Mouse (Mus musculus): ENCODE data around the gene Slc22a14.
"Not testable (repeated sequence)": the region's sequence is repeated elsewhere in the genome, so short reads cannot be mapped to it uniquely, and the experiment has no call there.

The Slc22a14 gene

DNA sequence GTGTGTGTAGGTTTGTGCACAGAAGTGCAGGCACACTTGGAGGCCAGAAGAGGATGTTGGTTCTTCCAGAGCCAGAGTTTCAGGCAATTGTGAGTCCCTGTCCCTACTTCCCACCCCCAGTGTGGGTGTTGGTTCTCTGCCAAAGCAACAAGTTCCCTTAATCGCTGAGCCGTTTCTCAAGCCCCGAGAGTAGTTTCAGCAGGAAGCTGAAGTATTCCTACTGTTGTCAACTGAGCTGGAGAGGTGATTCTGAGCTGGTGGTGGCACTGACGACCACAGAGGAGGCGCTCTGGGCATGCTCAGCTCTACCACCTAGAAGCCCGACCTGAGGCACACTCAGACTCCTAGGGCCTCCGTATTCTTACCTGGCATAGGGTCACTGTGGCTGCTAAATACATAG, at the start of gene Slc22a14:
Gene Slc22a14, minus strand, starts transcription at position 270 of the 400 bp plus-strand sequence.
- no peak for DNase-seq (ENCODE audit: low spot score)

DNA sequence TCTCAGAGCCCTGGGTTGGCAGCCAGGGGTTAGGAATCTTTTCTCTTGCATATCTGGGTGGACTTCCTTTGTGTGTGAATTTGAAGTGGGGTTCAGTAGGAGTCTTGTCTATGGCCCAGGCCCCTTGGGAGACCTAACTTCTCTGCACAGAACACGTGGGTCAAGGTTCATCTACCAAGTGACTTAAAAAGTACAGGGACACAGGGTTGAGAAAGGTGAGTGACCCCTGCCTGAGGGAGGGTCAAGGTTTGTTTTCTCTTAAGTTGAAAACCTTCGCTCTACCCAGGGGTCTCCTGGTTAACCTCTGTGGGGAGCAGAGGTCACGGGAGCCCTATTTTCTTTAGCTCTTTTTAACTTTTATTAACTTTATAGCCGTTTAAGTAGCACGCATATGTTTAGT, 44.5 kb upstream of the Slc22a14 start:
- DNase-seq (ENCODE audit: low spot score), result no peak

DNA sequence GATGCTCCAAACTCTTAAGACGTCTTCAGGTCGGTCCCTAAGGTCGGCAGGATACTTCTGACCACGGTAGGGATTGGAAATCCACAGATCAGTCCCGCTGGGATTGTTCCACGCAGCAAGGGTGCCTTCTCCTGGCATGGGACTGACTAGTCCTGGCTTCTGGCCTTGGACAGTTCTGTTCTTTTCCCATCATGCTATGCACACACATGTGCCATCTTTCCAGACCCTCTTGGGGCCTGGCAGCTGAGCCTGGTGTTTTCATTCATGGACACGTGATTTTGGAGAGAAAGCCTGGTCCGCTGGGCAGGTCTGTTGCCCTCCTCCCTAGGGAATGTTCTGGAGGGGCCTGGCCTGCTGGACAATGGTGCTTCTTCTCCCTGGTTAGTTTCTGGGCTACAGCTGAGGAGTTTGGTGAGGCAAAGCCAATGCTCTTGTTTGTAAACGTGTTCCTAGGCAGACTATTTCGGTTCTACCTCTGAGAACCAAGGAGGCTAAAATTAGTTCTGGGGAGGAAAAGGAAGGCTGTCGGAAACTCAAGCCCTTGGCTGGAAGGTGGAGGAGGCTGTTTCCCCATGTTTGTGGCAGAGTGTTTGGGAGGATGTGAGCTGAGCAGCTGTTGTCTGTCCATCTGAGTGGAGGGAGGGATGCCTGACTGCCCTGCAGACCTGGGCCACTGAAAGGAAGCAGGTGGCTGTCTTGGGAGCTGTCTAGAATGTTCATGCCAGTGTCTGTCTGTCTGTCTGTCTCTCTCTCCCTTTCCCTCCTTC, 43.7 kb upstream of the Slc22a14 start:
- no peak for DNase-seq (ENCODE audit: low spot score)

DNA sequence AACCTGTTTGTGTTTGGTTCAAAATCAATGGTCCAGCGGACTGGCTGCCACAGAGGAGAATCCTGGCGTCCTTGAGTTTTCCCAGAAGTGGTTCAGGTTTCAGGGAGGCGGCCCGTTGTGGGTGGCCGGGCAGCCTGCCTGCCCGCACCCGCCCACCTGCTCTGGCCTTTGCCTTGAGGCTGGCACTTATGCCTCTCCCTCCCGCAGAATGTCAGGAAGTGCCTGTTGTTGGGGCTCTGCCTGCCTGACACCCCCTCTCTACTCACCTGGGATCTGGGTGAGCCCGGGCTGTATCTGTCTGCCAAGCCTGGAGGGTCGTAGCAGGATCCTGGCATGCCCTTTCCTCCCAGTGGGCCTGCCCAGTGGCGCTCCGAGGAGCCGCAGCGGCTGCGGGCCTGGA, 42.5 kb upstream of the Slc22a14 start:
- DNase-seq (ENCODE audit: low spot score), result no peak

DNA sequence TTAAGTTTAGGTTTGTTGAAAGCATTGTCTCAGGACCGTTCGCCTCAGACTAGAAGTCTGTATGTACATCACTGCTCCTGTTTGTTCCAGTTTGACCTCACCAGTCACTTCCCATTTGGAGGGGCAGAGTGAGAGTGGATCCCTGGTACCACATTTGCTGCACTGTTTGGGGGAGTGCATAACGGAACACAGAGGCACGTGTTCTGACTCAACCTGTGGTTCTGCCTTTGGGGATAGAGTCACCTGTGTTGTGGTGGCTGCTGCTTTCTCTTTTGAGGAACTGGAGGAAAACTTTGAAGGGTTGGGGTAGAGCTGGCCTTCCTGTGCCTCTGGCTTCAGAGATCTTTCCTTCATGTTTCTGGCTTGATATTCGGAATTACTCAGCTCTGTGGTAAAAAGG, 38.7 kb upstream of the Slc22a14 start:
- no peak for DNase-seq (ENCODE audit: low spot score)

DNA sequence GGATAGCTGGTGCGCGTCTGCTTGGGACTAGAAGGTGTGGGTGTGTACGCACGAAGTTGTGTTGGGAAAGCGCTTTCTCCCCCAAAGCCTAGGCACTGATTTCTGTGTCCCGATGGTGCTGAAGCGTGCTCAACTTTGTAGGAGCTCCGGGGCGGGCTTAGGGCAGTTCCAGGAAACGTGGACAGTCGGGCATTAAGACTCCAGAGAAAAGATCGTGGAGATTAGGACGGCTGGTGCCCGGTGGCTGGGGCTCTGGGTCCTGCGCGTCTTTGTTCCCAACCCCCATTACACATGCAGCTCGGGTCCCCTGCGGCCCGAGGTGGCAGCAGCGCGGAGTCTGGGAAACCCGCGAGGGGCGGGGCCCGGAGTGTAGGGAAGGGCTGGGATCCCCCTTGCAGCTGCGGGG, 37.9 kb upstream of the Slc22a14 start:
- no peak for DNase-seq (ENCODE audit: low spot score)

DNA sequence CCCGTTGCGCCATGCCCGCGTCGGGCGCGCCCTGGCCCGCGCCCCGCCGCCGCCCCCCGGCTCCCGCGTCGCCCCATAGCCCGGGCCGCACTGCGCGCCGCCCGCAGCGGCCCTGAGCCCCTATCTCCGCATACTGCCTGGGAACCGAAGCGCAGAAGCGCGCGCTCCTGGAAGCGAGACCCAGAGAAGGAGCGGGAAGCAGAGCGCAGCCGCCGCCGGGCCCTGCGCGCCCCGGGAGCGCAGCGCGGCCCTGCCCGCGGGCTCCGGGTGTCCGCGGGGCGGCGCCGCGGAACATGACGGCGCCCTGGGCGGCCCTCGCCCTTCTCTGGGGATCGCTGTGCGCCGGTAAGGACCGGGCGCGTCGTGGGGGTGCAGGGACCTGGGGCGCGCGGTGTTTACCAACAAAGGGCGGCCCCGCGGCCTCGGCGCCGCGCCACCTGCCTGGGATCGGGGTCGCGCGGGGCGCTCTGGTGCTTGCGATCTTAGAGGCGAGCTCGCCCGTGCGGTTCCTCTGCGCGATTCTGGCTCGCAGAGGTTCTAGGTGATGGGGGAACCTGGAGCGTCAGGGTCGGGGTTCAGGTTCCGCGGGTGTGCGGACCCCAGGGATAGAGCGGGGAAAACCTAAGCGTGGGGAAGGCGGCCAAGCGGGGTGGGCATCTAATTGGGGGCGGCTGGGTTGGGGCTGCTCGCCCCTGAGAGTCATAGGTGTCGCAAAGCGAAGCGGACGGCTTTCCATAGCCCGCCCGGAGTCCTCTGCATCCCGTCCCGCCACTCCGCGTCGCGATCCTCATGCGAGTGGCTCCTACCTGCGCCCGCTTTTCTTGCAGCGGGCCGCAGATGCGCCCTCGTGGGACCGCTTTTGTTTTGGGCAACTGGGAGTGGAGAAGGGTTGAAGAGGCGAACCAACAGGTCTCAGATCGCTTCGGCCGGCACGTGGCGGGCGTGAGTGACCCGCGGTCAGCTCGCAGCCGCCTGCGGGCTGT, 37.2 kb upstream of the Slc22a14 start:
- no peak for DNase-seq (ENCODE audit: low spot score)

DNA sequence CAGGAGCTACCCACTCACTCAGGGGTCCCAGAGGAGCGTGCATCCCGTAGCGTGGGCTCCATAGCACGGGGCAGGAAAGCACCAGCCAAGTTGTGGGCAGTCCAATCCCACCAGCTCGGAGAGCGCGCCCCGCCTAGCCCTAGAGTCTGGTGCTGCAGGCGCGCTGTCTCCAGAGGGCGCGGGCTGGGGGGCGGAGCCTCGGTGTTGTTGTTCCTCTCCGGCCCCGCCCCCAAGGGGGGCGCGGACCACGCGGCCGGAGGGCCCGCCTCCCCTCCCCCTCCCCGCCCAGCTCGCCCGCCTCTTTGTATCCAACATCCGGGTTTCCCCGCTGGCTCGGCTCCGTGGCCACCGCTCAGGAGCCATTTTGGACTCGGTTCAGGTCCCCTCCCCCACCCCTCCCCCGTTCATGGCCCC, 36.5 kb upstream of the Slc22a14 start, which contains the start of gene Acvr2b:
Gene Acvr2b, plus strand, starts transcription at position 318 of the 414 bp plus-strand sequence.
- DNase-seq (ENCODE audit: low spot score), result peak; percentile 52

DNA sequence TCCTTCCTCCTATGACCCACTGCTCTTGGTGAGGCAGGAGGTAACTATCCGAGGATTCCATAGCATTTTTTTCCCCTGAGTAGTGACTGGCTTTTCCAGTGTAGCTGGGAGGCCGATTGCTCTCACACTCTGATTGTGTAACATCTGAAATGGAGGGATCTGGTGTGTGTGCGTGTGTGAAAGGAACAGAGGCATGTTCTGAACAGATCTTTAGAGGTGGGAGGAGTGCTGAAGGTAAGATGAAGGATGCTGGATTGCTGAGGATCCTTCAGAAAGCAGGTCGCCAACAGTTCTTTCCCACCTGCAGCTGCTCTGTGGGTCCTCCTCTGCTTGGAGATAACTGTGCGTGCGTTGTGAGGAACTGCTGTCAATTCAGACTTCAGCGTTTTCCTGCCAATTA, 36.0 kb upstream of the Slc22a14 start:
- no peak for DNase-seq (ENCODE audit: low spot score)

DNA sequence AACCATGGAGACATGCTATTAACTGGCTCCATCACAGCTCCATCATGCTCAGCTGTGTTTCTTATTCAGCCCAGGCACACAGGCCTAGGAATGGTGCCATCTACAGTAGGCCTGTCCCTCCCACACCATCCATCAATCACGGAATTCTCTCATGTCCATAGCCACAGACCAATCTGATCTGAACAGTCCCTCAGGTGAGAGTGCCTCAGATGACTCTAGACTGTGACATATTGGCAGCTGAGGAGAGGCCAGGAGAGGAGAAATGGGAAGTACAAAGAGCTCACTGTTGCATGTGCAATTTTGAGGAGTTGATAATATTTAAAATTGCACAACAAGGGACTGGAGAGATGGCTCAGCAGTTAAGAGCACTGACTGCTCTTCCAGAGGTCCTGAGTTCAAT, 29.5 kb upstream of the Slc22a14 start:
- no peak for DNase-seq (ENCODE audit: low spot score)

DNA sequence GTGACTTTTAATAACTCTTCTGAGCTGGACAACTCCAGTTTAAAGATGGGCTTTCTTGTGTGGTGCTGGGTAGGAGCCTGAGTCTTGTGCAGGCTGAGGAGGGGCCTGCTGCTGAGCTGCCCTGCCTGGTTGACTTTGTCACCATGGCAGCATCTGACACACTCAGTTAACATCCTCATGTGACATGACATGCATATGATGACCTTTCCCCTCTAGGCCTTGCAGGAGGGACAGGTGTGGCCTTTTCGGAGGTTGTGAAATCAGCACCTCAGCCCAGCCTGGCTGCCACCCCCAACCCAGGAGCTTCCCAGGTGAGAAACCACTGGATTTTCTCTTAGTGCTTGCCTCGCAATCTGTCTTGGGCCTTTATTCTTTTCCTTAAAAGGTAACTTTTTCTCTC, 24.9 kb upstream of the Slc22a14 start:
- DNase-seq (ENCODE audit: low spot score), result no peak

DNA sequence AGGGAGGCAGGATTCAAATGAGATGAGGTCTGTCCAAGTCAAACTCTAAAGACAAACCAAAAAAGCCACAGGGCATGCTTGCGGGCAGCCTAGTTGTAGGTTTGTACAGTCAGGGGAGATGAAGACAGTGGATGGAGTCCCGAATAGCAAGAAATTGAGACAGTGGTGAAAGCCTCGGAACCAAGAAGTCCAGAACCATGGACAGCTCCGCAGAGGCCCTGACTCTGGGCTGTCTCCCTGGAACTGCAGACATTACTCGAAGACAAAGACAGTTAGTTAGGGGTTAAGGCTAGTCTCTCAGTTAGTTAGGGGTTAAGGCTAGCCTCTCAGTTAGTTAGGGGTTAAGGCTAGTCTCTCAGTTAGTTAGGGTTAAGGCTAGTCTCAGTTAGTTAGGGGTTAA, 23.6 kb upstream of the Slc22a14 start:
- DNase-seq (ENCODE audit: low spot score), result no peak

DNA sequence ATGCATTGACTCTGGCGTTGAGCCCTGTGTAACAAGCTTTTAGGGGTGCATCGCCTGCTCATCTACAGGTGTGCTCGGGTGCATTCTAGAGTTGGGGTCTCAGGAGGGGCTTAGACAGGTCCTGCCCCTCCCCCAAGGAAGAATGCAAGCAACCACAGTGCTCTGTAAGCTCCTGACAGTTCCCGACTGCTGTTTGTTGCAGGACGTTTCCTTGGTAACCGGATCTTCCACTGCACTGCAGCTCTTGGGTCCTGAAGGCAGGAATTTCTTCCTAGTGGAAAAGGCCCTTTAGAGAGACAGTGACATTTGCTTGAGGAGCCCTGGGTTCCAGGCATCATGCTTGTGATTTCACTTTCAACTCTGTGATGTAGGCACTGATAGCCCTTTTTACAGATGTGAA, 17.2 kb upstream of the Slc22a14 start:
- no peak for DNase-seq (ENCODE audit: low spot score)

DNA sequence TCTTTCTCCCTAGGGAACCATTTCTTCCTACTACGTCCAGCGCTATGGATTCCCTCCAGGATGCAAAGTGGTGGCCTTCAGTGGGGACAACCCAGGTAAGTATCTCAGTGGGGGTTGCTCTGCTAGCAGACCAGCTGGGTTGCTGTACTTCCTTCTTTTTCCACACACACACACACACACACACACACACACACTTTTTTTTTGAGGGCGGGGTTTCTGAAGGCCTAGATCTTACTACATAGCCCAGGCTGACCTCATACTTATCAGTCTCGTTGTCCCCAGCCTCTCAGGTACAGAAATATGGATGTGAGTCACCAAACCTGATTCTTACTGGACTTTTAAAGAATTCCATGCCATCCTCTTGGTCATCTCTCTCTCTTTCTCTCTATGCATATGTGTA, 12.9 kb upstream of the Slc22a14 start:
- DNase-seq (ENCODE audit: low spot score), result no peak

DNA sequence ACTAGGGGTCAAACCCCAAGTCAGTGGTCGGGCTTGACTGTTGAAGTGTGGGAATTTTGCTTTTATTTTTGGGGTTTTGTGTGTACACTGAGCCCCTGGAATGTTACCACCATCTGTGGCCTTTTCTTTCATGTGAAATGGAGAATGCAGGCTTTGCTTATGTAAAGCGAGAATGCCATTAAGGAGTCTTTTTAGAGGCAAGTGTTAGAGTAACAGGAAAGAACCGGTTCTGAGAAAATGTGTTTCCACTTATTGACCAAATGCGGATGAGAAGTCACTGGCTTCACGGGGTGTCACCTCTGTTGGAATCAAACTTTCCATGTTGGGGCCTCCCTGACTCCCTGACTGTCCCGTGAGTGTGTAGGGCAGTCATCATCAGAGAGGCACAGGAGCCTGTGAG, 10.2 kb upstream of the Slc22a14 start:
- no peak for DNase-seq (ENCODE audit: low spot score)

DNA sequence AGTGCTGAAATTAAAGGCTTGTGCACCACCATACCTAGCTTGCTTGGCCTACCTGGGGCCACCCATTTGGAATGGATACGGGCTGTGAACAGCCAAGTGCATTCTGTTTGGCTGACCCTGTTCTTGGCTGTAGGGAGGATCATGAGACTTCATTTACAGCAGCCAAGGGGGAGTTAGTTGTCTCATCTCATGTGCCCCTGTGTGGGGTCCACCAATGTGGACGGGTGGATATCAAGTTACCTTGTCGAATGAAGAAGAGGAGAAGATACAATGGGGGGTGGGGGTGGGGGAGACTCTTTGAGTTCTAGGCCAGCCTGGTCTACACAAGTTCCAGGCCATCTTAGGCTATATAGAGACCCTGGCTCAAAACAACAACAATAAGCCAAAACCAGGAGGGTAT, 9.7 kb upstream of the Slc22a14 start:
- no peak for DNase-seq (ENCODE audit: low spot score)

DNA sequence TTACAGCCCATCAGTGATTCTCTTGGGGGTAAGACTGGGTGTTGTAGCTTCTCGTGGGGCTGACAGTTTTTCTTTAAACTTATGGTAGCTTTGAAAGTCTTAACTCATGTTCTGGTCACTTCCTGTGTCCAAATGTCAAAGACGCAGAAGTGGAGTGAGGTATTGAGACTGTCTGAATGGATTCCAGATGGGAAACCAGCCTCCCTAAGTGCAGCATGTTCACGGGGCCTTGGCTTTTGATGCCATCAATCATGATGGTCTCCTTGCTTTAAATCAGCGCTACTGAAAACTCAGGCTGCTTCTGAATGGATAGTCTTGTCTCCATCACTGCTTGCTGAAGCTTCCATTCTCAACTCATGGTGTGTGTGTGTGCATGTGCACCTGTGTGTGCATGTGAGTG, 5.9 kb upstream of the Slc22a14 start:
- DNase-seq (ENCODE audit: low spot score), result no peak

DNA sequence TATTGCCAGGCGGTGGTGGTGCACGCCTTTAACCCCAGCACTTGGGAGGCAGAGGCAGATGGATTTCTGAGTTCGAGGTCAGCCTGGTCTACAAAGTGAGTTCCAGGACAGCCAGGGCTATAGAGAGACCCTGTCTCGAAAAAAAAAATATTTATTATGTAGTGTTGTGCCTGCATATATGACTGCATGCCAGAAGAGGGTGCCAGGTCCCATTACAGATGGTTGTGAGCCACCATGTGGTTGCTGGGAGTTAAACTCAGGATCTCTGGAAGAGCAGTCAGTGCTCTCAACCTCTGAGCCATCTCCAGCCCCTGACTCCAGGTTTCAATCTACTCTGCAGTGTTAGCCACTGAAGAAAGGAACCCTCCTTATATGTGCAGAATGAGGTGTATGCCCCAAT, 5.4 kb upstream of the Slc22a14 start:
- not testable (repeated sequence) for DNase-seq (ENCODE audit: low spot score)

DNA sequence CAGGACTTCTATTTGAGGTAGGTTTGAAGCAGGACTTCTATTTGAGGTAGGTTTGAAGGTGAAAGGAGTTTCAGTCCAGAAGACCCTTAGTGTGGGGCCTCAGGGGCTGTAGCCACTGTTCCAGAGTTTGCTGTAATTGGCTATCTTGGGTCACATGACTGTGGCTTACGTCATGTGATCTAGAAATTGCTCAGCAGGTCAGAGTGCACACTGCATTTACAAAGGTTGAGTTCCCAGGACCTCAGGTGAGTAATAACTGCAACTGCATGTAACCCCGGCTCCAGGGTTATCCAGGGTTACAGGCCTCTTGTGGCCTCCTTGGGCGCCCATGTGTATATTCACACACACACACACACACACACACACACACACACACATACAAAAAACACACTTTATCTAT, 3.0 kb upstream of the Slc22a14 start:
- no peak for DNase-seq (ENCODE audit: low spot score)

DNA sequence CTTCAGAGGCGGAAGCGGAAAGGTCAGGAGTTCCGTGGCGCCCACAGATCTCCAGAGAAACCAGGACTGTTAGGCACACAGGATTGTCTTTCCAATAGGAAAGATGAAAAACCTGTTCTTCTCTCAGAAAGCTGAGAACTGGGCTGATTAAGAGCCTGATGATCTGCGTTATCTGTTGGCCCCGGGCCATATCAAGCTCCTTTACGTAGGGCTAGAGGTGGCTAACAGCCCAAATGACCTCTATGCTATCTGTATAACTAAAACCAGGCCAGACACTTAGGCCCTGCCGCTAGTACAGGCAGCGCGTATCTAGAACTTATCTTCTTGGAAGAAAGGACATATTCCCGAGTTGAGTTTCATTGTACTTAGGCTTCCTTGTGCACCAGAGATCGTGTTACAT, 2.1 kb downstream of the Slc22a14 start:
- no peak for DNase-seq (ENCODE audit: low spot score)

DNA sequence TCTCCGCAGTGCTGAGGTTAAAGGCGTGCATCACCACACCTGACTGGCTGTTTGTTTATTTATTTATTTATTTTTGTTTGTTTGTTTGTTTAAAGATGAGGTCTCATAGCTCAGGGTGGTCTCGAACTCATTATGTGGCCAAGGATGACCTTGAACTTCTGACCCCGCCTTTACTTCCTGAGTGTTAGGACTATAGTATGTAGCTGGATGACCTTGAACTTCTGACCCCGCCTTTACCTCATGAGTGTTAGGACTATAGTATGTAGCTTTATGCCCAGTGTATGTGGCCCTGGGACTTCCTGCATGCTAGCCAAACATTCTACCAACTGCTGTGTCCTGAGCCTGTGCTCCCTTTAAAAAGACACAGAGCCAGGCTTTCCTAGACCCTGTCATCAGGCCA, 3.9 kb downstream of the Slc22a14 start:
- DNase-seq (ENCODE audit: low spot score), result no peak

DNA sequence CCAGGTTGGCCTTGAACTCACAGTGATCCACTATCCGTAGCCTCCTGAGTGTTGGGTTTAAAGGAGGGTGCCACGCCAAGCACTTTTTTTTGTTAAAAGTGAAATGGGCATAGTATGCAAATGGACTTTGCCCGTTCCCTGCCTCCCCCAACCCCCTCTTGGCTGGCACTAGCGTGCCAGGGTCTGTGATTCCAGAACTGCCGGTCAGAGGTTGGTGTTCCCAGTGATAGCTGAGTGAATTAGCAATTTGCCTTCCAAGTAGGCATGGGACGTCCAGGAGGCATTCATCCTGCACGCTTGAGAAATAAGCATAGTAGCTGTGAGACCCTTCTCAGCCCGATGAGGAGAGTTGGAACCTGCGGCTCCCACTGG, 7.3 kb downstream of the Slc22a14 start:
- DNase-seq (ENCODE audit: low spot score), result no peak

Data from c-Kit-positive CD71-positive TER-119-positive erythroid progenitor cells, embryonic 14.5 days (primary cell).